Mouse (Mus musculus) cerebellum, postnatal 4 days (tissue): ENCODE data around the gene Prap1.
A peak's percentile ranks its signal among the peaks of the same experiment; 100 is the strongest.
"Not testable (repeated sequence)": the region's sequence is repeated elsewhere in the genome, so short reads cannot be mapped to it uniquely, and the experiment has no call there.

Experiments used
- DNase-seq, 2 experiments: peaks; one replicate each; pipeline ENCODE4 v3.0.0; 2022; ENCODE audit warnings: low spot score in 2 of 2, mixed read lengths in 1 of 2

Prap1 gene

GRCm38 (mm10) chr7:140082242-140082678 is 10.9 kb upstream of the Prap1 start, which contains the start of gene Caly:
Gene Caly (minus strand): TSS chr7:140082548.
- DNase-seq: peak; percentile 75 to 88

GRCm38 (mm10) chr7:140090601-140091000 is 2.6 kb upstream of the Prap1 start:
- DNase-seq: no peak

GRCm38 (mm10) chr7:140094954-140095353 is 1.8 kb downstream of the Prap1 start:
- no peak for DNase-seq

- no peak for DNase-seq
Observed at GRCm38 (mm10) chr7:140095556-140095955, 2.4 kb downstream of the Prap1 start.

GRCm38 (mm10) chr7:140096055-140096454 is 2.9 kb downstream of the Prap1 start:
- no peak for DNase-seq

- no peak for DNase-seq
Observed at GRCm38 (mm10) chr7:140098466-140098865, 5.3 kb downstream of the Prap1 start.

GRCm38 (mm10) chr7:140101498-140101897 is 8.3 kb downstream of the Prap1 start:
- no peak for DNase-seq

GRCm38 (mm10) chr7:140101993-140102860 is 9.0 kb downstream of the Prap1 start, which contains the start of gene Fuom:
Gene Fuom (minus strand): TSS chr7:140102441.
- DNase-seq: peak; percentile 57 to 63

GRCm38 (mm10) chr7:140104009-140104408 is 10.8 kb downstream of the Prap1 start:
- no peak for DNase-seq

- DNase-seq: no peak
Observed at GRCm38 (mm10) chr7:140111943-140112342, 18.7 kb downstream of the Prap1 start.

GRCm38 (mm10) chr7:140115583-140116328 is 22.6 kb downstream of the Prap1 start, which contains the start of gene Paox:
Gene Paox (plus strand): TSS chr7:140115799.
- no peak for DNase-seq

- DNase-seq: peak; percentile 48 to 78
Observed at GRCm38 (mm10) chr7:140116329-140117054, 23.3 kb downstream of the Prap1 start, which contains the start of gene Echs1. Gene Echs1 (minus strand): TSS chr7:140116476.

- no peak for DNase-seq
Observed at GRCm38 (mm10) chr7:140120484-140120883, 27.3 kb downstream of the Prap1 start.

- no peak for DNase-seq
Observed at GRCm38 (mm10) chr7:140121338-140121910, 28.2 kb downstream of the Prap1 start.

GRCm38 (mm10) chr7:140122765-140123164 is 29.6 kb downstream of the Prap1 start:
- DNase-seq: no peak

- no peak for DNase-seq
Observed at GRCm38 (mm10) chr7:140124382-140124781, 31.2 kb downstream of the Prap1 start.

- peak; percentile 66 to 84 for DNase-seq
Observed at GRCm38 (mm10) chr7:140125278-140126021, 32.3 kb downstream of the Prap1 start.

- no peak for DNase-seq
Observed at GRCm38 (mm10) chr7:140126022-140126350, 32.8 kb downstream of the Prap1 start.

- DNase-seq: no peak
Observed at GRCm38 (mm10) chr7:140126934-140127333, 33.7 kb downstream of the Prap1 start.

GRCm38 (mm10) chr7:140127911-140128310 is 34.7 kb downstream of the Prap1 start:
- DNase-seq: no peak

- not testable (repeated sequence) for DNase-seq
Observed at GRCm38 (mm10) chr7:140132184-140132583, 39.0 kb downstream of the Prap1 start.
